In the genomic region with DNA sequence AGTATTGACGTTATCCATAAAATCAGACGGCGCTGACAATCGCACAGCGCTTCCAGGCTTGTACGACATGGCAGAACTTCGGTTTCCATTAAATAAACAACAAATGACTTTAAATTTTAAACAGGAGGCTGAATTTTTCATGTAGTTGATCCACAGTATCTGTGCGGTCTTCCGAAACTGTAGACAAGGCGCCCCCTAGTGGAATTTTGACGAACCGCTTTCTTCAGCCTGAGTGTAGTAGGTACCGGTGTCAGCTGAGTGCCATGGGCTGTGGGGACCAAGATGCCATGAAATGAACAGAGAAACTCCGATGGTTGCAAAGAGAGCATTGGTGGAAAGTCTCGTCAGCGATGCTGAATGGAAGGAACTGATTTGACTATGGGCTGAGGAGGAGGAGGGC, we compare ENCODE assay signal across 9 mouse cellular contexts. TPM values are rescaled to one million over a fixed set of nuclear protein-coding genes. Genes with fewer than 3 reads are reported as not detected.
DNase-seq lines count a peak whose midpoint lies in the region; ATAC-seq lines count a peak whose summit lies in the region.
"Had no signal": no experiment of that assay in that cellular context is flagged by ENCODE, and none has a peak within 500 bp of the region (broad histone marks: within the 10 kb centered on the region; RNA-seq: fewer than 3 reads in every experiment).

No protein-coding gene starts in this region.

- ATAC-seq in inflammation-experienced regulatory T-cells, adult 6 months = peak; percentile 48

- H3K4me1 ChIP-seq in limb, embryonic 10.5 days = peaks cover 24% of the 10 kb centered on the region

- peak; percentile 60 for DNase-seq in heart, postnatal 4 days
- DNase-seq in heart, postnatal 25 days (ENCODE audit: low spot score) = no peak
- DNase-seq in ES-CJ7 (ENCODE audit: low read depth, low spot score) = peak; percentile 79
- DNase-seq in brain, adult 2 months (ENCODE audit: low read depth, low spot score) = peak; percentile 76
- peak; percentile 47 for DNase-seq in limb, embryonic 10.5 days (ENCODE audit: low spot score)
- peak; percentile 69 to 81 for DNase-seq in right cerebral cortex, postnatal 10 days (ENCODE audit: low spot score in 2 of 2)
- no peak for DNase-seq in heart, adult 8-10 months (ENCODE audit: low spot score)

- no peaks in the 10 kb centered on the region for H3K9me3 ChIP-seq in limb, embryonic 10.5 days (replicated peaks)

- H3K27ac ChIP-seq in limb, embryonic 10.5 days = no peak overlapping the region
- H3K27ac ChIP-seq: macrophage had no signal

- H3K36me3 ChIP-seq in limb, embryonic 10.5 days = no peaks in the 10 kb centered on the region

- intact Hi-C loops in heart, postnatal 25 days (cut with DNase I) = no loop called here

- peaks cover 5% of the 10 kb centered on the region; the same call in 1 of the 2 replicates for H3K27me3 ChIP-seq in limb, embryonic 10.5 days (ENCODE audit: low read depth, poor library complexity, severe bottlenecking)

- WGBS in limb, embryonic 10.5 days = 66% methylated on average over 16 of the region's 16 CpGs

- H3K4me3 ChIP-seq in limb, embryonic 10.5 days = no peak overlapping the region

RNA-seq across cellular contexts. Expression of a gene that starts 17.8 kb away (rescaled TPM):
- total RNA-seq in heart, postnatal 4 days (2021) = 10 to 100 TPM; 10.5 to 11.7 TPM
- 10 to 100 TPM; 11.7 to 13.7 TPM for total RNA-seq in heart, postnatal 25 days (2021)
- polyA plus RNA-seq in inflammation-experienced regulatory T-cells, adult 6 months (2017; shearing (Covaris generic)) = 10 to 100 TPM in 2 of 3 experiments, 1 to 10 TPM in 1; 8.9 to 11.3 (median 10.3) TPM
- polyA plus RNA-seq in limb, embryonic 10.5 days (2016; fragmentation: Nextera tagmentation; extraction: Ambion mirVana) = 4.9 and 6.2 TPM in 2 replicates
- total RNA-seq in heart, adult 8-10 months (2022) = 10 to 100 TPM in 2 of 4 experiments, 1 to 10 TPM in 2; 8.4 to 11.3 (median 9.8) TPM

Comparison
In these comparisons a context has a peak if more than half of its experiments do, and no peak if none do; other contexts are left out.
1. DNase-seq: peak in heart, postnatal 4 days (single experiment), ES-CJ7 (single experiment), brain, adult 2 months (single experiment), limb, embryonic 10.5 days (single experiment) and right cerebral cortex, postnatal 10 days (2 of 2); none in heart, postnatal 25 days (single experiment) and heart, adult 8-10 months (single experiment).